Mouse (Mus musculus) monocyte, adult 59 days (primary cell): ENCODE results near the gene Pianp. TPM values are rescaled to one million over a fixed set of nuclear protein-coding genes. Genes with fewer than 3 reads are reported as not detected.

Source experiments
- total RNA-seq, 2 experiments: library from RNA; stranded (reverse); gene quantifications; one replicate each; pipeline ENCODE4 v1.2.4; 2023

Gene Pianp
- total RNA-seq, result 1 to 10 TPM; 3.0 to 6.9 TPM

DNA sequence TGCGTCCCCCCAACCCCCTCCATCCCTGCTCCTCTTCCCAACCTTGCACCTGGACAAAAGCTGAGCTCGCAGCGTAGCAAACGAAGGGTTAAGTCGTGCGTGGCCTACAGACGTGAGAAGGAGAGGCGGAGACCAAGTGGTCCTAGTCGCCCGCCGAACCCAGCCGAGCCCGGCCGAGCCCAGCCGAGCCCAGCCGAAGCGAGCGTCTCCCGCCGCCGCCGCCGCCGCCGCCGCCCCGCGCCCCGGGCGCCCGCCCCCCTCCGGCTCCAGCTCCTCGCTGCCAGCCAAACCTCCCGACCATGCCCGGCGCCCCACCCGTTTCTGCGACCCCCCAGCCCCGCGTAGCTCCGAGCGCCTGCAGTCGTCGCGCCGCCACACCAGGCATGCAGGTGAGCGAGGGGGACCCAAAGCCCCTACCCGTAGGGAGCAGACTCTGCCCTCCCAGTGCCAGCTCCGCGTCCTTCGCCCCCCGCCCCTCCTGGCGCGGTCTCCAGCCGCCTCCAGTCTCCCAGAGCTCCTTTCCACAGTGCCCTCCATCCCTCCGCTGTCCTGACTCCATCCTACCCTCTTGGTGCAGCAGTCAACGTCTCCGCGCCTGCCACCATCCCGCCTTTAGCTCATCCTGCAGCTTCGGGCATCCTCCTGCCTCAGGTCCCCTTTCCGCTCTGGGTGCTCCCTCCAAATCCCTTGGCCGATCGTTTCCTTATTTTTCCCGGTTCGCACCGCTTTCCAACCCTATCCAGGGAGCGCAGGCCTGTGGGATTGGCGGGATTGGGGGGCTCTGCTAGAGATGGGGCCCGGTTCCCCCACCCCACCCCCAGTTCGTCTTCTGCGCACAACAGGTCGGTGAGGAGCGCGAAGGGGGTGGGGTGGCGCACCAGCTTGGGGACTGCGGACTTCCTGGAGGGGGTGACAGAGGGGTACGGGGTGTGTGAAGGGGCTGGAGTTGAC is at the start of gene Pianp:
TSS of gene Pianp (plus strand) at position 144 of the 951 bp plus-strand sequence.

DNA sequence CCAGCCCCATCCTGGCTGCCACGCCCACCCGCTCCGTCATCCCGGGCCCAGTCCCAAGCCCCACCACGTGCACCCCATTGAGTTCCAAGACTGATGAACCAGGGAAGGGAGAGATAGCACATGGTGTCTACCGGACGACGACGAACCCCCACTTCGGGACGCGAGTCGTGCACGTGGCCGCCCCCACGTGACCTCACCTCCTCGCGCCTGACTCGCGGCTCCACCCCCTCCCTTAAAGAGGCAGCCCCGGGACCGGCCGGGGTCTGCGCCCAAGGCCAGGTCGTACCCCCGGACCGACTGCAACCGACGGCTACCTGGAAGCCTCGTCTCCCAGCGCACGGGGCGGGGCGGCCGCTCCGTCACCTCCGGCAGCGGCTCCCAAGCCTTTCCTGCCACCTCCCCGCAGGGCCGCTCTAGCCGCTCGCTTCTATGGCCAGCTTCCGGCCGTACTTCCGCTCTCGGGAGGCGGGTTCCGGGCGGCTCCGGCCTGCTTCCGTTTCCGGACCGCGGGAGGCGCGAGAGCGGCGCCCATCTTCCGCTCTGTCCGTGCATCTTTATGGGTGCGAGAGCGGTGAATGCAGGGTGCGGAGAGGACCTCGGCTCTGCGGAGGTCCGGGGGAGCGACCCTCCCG is 31.3 kb upstream of the Pianp start, which contains the start of gene Cops7a:
TSS of gene Cops7a (minus strand) at position 451 of the 632 bp plus-strand sequence.

DNA sequence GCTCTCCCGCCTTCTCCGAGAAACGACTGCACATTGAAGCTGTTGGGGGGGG is 12.5 kb downstream of the Pianp start, which contains the start of gene Zfp384:
TSS of gene Zfp384 (plus strand) at position 17 of the 52 bp plus-strand sequence.

DNA sequence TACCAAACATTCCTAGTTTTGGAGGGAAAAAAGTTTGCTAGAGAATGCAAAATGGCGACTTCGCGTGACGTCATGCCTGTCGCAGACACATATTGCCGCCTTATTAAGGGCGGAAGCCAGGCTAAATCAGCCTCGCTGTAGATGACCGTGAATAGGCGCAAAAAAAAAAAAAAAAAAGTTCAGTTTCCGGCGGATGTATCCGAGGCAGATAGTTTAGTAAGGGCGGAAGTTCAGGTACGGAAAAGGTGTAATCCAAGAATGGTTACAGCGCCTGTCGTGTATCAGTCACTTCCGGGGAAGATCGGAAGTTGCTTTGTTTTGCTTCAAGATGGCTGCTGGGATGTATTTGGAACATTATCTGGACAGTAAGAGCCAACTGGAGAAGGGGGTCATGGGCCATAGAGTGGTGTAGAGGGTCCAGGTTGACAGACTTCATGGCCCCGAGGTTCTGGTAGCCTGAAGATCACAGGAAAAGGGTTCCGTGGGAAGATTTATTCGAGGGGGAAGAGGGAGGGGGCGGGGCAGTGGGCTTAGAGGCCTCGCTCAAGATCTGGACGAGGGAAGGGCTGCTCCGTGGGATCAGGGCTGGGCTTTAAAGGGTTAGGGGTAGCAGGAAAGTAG is 43.1 kb downstream of the Pianp start, which contains the start of gene Ing4:
TSS of gene Ing4 (plus strand) at position 228 of the 621 bp plus-strand sequence.

DNA sequence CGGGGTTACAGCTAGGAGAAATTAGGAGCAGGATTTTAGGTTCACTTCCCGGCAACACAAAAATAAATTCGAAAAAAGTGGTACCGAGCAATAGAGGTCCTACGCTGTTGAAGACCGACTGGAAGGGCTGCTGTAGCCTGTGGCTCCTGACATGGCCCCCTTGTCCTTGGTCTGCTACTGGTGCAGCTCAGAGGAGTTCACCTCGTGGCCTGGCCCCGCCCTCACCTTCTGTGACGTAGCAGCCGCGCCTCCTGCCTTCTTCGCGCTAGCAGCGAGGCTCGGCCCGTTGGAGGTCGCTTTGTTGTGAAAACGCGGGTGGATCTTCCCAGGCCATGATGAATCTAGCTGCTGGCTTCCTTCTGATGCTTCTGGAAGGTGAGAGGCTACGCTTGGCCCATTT is 53.2 kb downstream of the Pianp start, which contains the start of gene Acrbp:
TSS of gene Acrbp (plus strand) at position 12 of the 400 bp plus-strand sequence.

Other genes with a start within 250 kb of the Pianp start
- gene Gm45234, start 240.7 kb upstream of the Pianp start, total RNA-seq, result not detected
- 10 to 100 TPM; 23.7 to 25.1 TPM for gene Atn1, start 240.2 kb upstream of the Pianp start, total RNA-seq
- gene Eno2, start 227.0 kb upstream of the Pianp start, total RNA-seq, result 1 to 10 TPM; 1.9 to 2.6 TPM
- not detected for gene Lrrc23, start 217.0 kb upstream of the Pianp start, total RNA-seq
- gene Spsb2, start 188.0 kb upstream of the Pianp start, total RNA-seq, result 10 to 100 TPM; 20.4 to 20.7 TPM
- gene Tpi1, start 182.4 kb upstream of the Pianp start, total RNA-seq, result 100 to 1,000 TPM; 110 to 111 TPM
- 10 to 100 TPM; 58.5 to 64.1 TPM for gene Usp5, start 167.2 kb upstream of the Pianp start, total RNA-seq
- gene Cdca3, start 167.1 kb upstream of the Pianp start, total RNA-seq, result 1 to 10 TPM; 1.2 to 3.8 TPM
- gene Gnb3, start 156.4 kb upstream of the Pianp start, total RNA-seq, result not detected
- gene P3h3, start 138.9 kb upstream of the Pianp start, total RNA-seq, result 1 to 10 TPM; 2.0 to 4.1 TPM
- 1 to 10 TPM; 1.8 to 2.3 TPM for gene Gpr162, start 132.7 kb upstream of the Pianp start, total RNA-seq
- gene Cd4, start 108.5 kb upstream of the Pianp start, total RNA-seq, result 10 to 100 TPM; 15.6 to 17.2 TPM
- 1 to 10 TPM; 5.9 to 8.7 TPM for gene Lag3, start 85.0 kb upstream of the Pianp start, total RNA-seq
- gene Ptms, start 76.6 kb upstream of the Pianp start, total RNA-seq, result 100 to 1,000 TPM; 216 to 239 TPM
- gene Mlf2, start 65.3 kb upstream of the Pianp start, total RNA-seq, result 100 to 1,000 TPM; 124 to 137 TPM
- 10 to 100 TPM; 37.3 to 38.4 TPM for gene Cops7a, start 31.2 kb upstream of the Pianp start, total RNA-seq
- 100 to 1,000 TPM in 1 of 2 experiments, 10 to 100 TPM in 1; 89.1 to 103 TPM for gene Zfp384, start 12.5 kb downstream of the Pianp start, total RNA-seq
- gene Ing4, start 43.1 kb downstream of the Pianp start, total RNA-seq, result 10 to 100 TPM; 76.1 to 83.5 TPM
- 10 to 100 TPM; 16.2 to 16.5 TPM for gene Acrbp, start 53.0 kb downstream of the Pianp start, total RNA-seq
- 10 to 100 TPM; 36.4 to 37.8 TPM for gene Lpar5, start 71.2 kb downstream of the Pianp start, total RNA-seq
- gene Chd4, start 99.3 kb downstream of the Pianp start, total RNA-seq, result 100 to 1,000 TPM; 186 to 187 TPM
- gene Nop2, start 135.2 kb downstream of the Pianp start, total RNA-seq, result 10 to 100 TPM; 21.7 to 22.9 TPM
- 10 to 100 TPM; 66.4 to 71.6 TPM for gene Iffo1, start 148.5 kb downstream of the Pianp start, total RNA-seq
- 100 to 1,000 TPM; 641 to 753 TPM for gene Gapdh, start 169.8 kb downstream of the Pianp start, total RNA-seq
- 10 to 100 TPM; 10.5 to 18.9 TPM for gene Ncapd2, start 195.0 kb downstream of the Pianp start, total RNA-seq
- gene Mrpl51, start 195.1 kb downstream of the Pianp start, total RNA-seq, result 10 to 100 TPM; 20.2 to 28.0 TPM
- gene Vamp1, start 218.9 kb downstream of the Pianp start, total RNA-seq, result 10 to 100 TPM; 30.3 to 32.7 TPM
- gene Tapbpl, start 235.2 kb downstream of the Pianp start, total RNA-seq, result 10 to 100 TPM; 26.1 to 28.0 TPM
- gene Cd27, start 240.3 kb downstream of the Pianp start, total RNA-seq, result under 1 TPM; 0.67 to 0.92 TPM